Mouse (Mus musculus) embryo, embryonic 11 days (tissue): Measurements from ENCODE around the gene Mob3a.

Source experiments
- DNase-seq: peaks from one replicate; pipeline ENCODE4 v3.0.0-alpha.2; 2015

The Mob3a gene

GRCm38 (mm10) chr10:80677128-80677875 lies 24.5 kb downstream of the Mob3a start:
- DNase-seq, result no peak

DNA sequence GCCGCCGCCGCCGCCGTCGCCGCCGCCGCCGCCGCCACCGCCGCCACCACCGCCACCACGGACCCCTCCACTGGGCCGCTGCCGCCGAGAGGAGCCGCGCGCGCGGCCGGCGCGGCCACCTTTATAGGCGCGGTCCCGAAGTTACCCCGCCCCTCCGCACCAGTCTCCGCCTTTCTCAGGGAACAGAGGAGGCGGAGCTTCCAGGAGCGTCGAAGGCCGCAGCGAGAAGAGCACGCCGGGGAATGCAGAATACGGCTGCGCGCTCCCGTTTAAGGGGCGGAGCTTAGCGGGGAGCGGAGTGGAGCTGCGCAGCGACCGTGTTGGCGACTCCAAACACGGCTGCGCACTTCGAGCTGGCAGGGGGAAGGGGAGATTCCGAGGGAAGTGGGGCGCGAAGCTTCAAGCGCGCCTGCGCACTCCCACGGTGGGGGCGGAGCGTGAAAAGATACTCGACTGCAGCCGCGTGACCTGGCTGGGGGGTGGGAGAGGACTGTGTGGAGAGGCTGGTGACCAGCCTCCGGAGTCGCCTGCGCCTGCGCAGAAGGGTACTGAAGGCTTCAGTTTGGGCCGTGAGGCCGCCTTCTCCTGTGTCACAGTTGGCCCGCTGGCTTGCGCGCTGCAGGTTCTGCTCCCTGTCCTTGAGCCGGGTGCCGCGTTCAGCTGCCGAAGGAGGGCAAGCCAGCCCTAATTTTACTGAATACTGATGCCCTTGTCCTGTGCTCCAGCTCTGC lies 25.4 kb downstream of the Mob3a start:
- peak; percentile 100 for DNase-seq

DNA sequence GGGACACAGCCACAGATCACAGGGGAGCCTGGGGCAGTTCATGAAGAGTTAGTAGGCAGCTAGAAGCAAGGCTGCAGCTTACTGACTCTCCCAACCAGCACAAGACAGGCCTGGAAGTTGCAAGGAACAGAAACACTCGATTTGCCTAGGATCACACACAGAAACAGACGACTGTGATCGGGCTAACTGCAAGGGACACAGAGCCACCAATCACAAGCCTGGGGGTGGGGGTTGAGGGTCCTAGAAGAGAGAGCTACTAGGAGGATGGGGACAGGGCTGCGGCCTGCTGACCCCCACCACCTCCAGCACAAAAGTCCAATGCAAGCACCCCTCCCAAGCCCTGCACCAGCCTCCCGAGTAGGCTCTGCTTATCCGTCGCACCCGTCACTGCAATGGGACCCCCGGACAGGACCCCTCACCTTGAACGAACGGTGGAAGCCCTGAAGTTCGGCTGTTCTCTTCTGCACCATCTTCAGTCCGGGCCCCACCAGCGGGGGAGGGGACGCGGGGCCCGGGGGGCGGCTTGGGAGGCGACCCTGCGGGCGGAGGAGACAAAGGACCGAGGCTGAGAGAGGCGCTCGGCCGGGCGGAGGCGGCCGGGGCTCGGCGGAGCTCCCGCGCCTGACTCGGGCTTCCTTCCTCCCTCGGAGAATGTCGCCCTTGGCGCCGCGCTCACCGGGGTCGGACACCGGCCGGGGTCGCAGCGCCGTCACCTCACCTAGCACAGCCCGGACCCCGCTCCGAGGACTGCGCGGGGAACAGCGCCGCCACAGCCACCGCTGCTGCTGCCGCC lies 26.2 kb downstream of the Mob3a start:
- DNase-seq, result peak; percentile 52

DNA sequence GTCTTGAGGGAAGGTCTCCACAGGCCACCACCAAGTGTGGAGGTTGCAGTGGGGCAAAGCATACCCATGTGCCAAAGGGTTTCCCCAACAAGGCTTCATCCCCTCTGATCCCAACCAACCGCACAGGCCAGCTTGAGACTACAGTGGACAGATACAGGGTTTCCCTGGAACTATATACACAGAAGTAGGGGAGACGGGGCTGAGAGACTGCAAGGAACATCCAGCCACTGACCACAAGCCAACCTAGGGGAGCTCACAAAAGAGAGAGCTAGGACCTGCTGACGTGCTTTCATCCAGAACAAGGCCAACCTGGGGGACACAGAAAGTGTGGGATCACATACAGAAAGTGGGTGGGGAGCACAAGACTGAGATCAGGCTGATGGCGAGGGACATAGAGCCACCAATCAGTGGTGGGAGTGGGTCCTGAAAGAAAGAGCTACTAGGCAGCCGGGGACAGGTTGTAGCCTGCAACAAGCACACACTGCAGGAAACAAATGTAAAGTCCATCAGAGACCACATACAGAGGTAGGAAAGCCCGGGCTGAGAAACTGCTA lies 26.8 kb downstream of the Mob3a start:
- no peak for DNase-seq

DNA sequence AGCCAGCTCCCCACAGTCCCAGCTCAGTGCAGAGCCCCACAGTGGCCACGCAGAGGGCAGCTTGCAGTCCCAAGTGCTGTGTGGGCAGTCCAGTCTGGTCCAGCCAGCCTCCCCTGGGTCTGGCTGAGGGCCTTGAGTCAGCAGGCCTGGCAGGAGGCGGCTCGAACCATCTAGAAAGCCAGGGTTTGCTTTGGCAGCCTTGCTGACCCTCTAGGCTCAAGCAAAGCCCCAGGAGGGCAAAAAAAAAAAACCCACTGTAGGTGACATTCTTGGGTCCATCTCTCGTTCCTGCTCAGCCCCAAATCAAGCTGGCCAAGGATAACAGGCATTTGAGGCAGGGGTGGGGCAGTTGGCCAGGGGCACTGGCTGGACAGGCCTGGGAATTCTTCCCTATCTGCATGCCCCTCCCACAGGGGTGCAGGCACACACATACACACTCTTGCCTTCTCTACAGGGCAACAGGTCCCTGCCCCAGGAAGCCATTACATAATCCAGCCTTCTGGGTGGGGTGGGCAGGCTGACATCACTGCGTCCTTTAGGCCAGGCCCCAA lies 27.5 kb downstream of the Mob3a start:
- no peak for DNase-seq

GRCm38 (mm10) chr10:80673690-80674089 lies 28.1 kb downstream of the Mob3a start:
- DNase-seq, result no peak

DNA sequence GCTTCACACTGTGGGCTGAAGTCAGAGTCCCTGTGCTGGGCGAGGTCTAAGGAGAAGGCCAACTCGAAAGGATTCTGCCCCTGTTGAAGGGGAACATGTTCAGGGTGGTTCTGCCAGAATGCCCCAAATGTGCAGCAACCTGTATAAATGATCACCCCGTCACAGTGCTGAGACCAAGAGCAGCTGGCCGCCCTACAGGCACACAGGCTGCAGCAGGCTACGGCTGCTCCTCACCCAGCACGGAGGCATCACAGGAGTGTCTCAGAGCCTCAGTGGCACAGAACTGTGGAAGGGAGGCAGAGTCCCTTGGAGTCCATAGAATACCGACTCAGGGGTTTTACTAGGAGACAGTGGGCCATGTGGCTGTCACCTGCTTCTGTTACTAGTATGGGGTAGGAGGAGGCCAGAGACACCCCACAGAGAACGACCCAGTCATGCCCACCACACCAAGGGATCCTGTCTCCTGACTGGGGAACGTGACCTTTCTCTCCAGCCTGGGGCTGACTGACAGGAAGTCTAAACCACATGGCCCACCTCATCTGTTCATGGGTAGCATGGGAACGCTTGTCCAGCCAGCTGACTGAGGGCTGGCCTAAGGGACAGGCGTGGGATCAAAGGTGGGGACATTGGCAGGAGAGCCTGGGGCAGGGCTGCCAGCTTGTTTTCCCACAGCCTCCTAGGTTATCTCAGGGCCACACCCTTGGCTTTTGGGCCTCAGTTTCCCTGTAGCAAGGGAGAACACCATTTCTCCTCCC lies 29.7 kb downstream of the Mob3a start:
- no peak for DNase-seq

- DNase-seq, result no peak
These were observed 30.5 kb downstream of the Mob3a start for GRCm38 (mm10) chr10:80671251-80671650.

GRCm38 (mm10) chr10:80670531-80670930 lies 31.2 kb downstream of the Mob3a start:
- DNase-seq, result no peak

DNA sequence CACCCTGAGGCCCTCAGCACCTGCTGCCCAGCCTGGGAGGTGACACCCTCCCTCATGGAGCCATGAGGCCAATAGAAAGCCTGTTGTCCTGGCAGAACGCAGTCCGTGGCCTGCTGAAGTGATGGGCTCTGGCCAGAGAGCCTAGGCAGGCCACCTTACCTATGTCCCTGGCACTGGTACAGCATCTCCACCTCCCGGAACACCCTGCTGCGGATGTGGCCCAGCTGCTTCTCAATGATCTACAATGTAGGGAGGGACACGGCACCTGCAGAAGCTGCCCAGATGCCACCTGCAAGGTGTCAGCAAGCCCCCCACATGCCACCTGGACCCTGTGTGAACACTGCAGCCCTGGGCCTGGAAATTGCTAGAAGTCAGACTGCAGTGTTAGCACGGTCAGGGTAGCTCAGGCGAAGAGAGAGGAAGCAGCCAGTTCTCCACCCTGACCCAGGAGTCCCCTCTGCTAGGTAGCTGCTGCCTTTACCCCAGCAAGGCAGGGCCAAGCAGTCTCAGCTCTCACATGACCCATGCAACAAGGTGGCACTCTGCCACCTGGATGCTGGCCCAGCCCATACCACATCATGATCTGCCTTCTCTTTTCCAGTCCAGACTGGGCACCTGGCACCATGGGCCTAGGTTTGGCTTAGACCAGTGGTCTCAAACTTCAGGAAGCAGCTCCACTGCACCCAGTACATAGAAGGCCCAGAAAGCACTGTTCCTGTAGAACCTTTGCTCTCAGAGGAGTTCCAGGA lies 31.9 kb downstream of the Mob3a start:
- DNase-seq, result no peak

DNA sequence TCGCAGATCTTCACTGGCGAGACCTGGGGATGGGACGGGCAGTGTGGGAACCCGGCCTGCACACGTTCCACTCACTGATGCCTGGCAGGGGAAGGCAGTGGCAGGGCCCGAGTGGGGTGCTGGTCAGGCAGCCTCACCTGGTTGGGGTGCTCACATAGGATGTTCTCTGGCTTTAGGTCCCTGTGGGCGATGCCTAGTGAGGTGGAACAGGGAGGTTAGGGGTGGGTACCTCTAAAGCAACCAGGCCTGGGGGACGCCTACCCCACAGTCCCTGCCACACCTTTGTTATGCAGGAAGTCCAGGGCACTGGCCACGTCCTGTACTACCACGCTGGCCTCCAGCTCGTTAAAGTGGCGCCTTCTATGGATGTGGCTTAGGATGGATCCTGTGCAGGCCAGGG lies 32.8 kb downstream of the Mob3a start:
- no peak for DNase-seq

GRCm38 (mm10) chr10:80668614-80669013 lies 33.2 kb downstream of the Mob3a start:
- no peak for DNase-seq

DNA sequence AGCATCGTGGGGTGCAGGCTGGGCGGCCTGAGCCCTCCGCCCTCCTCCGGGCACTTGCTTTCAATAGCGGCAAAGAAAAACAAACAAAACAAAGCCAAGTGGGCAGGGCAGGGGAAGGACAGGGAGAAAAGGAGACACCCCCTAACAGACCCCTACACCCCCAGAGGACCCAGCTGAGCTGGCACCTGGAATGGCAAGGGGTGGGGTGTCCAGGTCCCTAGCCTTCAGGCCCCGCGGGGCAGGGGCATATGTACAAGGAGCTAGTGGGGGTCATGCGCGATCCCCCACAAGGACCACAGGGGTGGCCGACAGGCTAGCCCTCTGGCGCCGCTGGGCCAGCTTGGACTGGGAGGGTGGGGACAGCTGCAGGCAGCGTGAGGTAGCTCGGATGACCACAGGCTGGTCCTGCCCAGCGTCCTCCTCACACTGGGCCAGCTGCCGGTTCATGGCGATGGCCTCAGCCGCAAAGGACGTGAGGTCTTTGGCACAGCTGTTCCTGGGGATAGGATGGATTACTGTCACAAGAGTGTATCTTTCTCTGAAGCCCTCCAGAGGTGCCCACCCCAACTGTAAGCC lies 34.9 kb downstream of the Mob3a start:
- no peak for DNase-seq

GRCm38 (mm10) chr10:80665981-80666733 lies 35.6 kb downstream of the Mob3a start:
- no peak for DNase-seq

DNA sequence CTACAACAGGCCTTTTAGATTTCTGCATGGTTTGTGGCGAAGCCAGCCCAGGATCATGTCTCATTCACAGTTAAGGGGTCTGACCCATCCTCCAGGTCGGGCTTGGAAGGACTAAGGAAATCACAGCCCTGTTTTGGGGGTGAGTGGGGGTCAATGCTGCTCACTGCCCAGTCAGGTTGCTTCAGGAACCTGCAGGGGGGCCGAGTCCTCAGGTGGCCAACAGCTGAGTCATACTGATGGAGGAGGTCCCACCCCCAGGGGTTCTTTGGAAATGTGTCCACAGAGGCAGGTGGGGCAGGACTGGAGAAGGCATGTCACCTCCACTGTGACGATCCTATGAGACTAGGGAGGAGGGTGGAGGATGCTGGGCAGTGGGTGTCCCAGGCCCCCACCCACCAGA lies 36.3 kb downstream of the Mob3a start:
- no peak for DNase-seq

GRCm38 (mm10) chr10:80665016-80665380 lies 36.8 kb downstream of the Mob3a start:
- DNase-seq, result peak; percentile 54

DNA sequence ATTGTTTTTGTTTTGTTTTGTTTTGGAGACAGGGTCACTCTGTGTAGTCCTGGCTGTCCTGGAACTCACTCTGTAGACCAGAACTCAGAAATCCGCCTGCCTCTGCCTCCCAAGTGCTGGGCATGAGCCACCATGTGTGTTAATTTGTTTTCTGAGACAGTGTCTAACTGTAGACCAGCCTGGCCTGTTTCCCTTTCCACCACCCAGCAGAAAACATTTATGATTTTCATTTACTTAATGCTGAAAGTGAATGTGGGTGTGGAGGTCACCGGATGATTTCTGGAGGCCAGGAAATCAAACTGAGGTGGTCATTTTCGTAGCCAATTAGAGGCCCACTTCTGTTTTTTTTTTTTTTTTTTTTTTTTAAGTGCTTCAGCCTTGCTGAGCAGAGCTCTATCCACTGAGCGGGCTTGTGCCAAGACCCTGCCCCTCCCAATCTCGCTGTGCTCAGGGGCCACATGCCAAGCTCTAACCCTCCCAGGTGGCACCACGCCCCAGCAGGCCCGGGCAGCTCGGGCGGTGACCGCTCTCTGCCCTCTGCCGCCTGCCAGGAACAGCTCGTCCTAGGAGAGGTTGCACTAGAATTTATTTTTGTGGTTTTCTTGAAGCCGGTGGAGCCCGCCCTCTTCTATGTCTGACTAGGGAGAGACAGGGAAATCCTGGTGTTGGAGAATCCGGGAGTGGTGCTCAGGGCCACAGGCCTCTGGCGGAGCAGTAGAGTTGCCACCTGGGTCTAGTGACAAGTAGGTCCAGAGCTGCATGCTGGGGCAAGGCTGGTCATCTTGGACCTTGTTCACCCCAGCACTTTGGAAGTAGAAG lies 37.4 kb downstream of the Mob3a start:
- DNase-seq, result no peak

- DNase-seq, result no peak
These were observed 38.1 kb downstream of the Mob3a start for GRCm38 (mm10) chr10:80663485-80664196.

GRCm38 (mm10) chr10:80661149-80661548 lies 40.6 kb downstream of the Mob3a start:
- peak; percentile 63 for DNase-seq
